ENCODE assay signal across 8 mouse cellular contexts in the genomic region with DNA sequence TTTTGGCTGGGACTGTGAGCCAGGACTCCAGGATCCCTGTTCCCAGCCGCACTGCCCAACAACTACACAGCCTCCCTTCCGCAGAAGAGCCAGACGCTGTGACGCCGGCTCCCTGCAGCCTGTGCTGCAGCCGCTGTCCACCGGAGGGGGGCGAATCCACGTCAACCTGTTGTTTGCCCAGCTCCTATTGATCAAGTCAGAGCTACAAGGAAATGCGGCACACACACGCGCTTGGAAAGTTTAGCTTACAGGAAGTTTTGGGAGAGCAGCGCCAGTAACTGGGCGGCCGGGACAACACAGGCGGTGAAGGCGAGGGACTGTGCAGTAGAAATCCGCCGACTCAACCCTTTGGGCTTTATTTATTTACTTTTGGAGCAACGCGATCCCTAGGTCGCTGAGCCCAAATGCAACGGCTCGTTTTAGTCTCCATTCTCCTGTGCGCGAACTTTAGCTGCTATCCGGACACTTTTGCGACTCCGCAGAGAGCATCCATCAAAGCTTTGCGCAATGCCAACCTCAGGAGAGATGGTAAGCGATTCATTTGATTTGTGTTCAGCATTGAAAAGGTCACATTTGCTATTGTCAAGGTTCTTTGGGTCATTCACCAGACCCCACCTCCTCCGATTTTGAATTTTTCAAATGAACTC. TPM values are rescaled to one million over a fixed set of nuclear protein-coding genes. Genes with fewer than 3 reads are reported as not detected.
DNase-seq lines count a peak whose midpoint lies in the region; ATAC-seq and TF ChIP-seq lines count a peak whose summit lies in the region.

Gene Pdgfd, plus strand, starts transcription at position 194 of the 647 bp plus-strand sequence.

- peak; percentile 98 for ATAC-seq in intestine, embryonic 16.5 days
- peak; percentile 88 for ATAC-seq in limb, embryonic 14.5 days (ENCODE audit: low FRiP score, low read depth)
- ATAC-seq in midbrain, embryonic 15.5 days (replicated peaks), result peak; percentile 93

- TF ChIP-seq POLR2A in limb, embryonic 14.5 days (IDR thresholded peaks at IDR 0.05; ENCODE audit: borderline replicate concordance, extremely low read depth, insufficient read depth, insufficient read length), result 0 out of 2 replicates have a peak, but pooled peaks have one; percentile 20

- WGBS in embryonic facial prominence, embryonic 10.5 days, result 2% methylated on average over 32 of the region's 32 CpGs
- 2% methylated on average over 32 of the region's 32 CpGs for WGBS in intestine, embryonic 16.5 days
- WGBS in limb, embryonic 14.5 days, result 6% methylated on average over 32 of the region's 32 CpGs
- WGBS in midbrain, embryonic 15.5 days, result under 1% methylated on average over 32 of the region's 32 CpGs

- peak within 1 kb of the TSS; percentile 79 for H3K27ac ChIP-seq in embryonic facial prominence, embryonic 10.5 days (replicated peaks)
- H3K27ac ChIP-seq in intestine, embryonic 16.5 days (ENCODE audit: low read length), result peak within 1 kb of the TSS; percentile 23
- H3K27ac ChIP-seq in limb, embryonic 14.5 days (replicated peaks; ENCODE audit: low read depth, low read length), result no peak within 1 kb of the TSS
- H3K27ac ChIP-seq in midbrain, embryonic 15.5 days, result no peak within 1 kb of the TSS

- no peaks in the 10 kb centered on the region for H3K27me3 ChIP-seq in embryonic facial prominence, embryonic 10.5 days (replicated peaks; ENCODE audit: low read depth, poor library complexity, severe bottlenecking)
- H3K27me3 ChIP-seq in intestine, embryonic 16.5 days (replicated peaks; ENCODE audit: control insufficient read depth, insufficient read depth, low read length), result no peaks in the 10 kb centered on the region
- no peaks in the 10 kb centered on the region for H3K27me3 ChIP-seq in limb, embryonic 14.5 days (ENCODE audit: control insufficient read depth, insufficient read depth, low read length)
- no peaks in the 10 kb centered on the region for H3K27me3 ChIP-seq in midbrain, embryonic 15.5 days (replicated peaks)

- H3K9me3 ChIP-seq in embryonic facial prominence, embryonic 10.5 days, result no peaks in the 10 kb centered on the region
- H3K9me3 ChIP-seq in intestine, embryonic 16.5 days (ENCODE audit: control insufficient read depth, low read length), result no peaks in the 10 kb centered on the region
- no peaks in the 10 kb centered on the region for H3K9me3 ChIP-seq in limb, embryonic 14.5 days (ENCODE audit: control insufficient read depth, low read length)
- no peaks in the 10 kb centered on the region for H3K9me3 ChIP-seq in midbrain, embryonic 15.5 days

- no peaks in the 10 kb centered on the region for H3K36me3 ChIP-seq in embryonic facial prominence, embryonic 10.5 days (replicated peaks)
- no peaks in the 10 kb centered on the region for H3K36me3 ChIP-seq in intestine, embryonic 16.5 days (ENCODE audit: control insufficient read depth, insufficient read depth, low read length)
- no peaks in the 10 kb centered on the region for H3K36me3 ChIP-seq in limb, embryonic 14.5 days (ENCODE audit: control insufficient read depth, insufficient read depth, low read length)
- H3K36me3 ChIP-seq in midbrain, embryonic 15.5 days (replicated peaks), result no peaks in the 10 kb centered on the region

- H3K9ac ChIP-seq in intestine, embryonic 16.5 days (ENCODE audit: low read depth, low read length), result peak within 1 kb of the TSS; percentile 70
- H3K9ac ChIP-seq in limb, embryonic 14.5 days (ENCODE audit: low read depth, low read length, severe bottlenecking), result peak within 1 kb of the TSS; percentile 58
- H3K9ac ChIP-seq in midbrain, embryonic 15.5 days, result peak within 1 kb of the TSS; percentile 25; the same call in 1 of the 2 replicates

- peak within 1 kb of the TSS; percentile 62 for H3K4me3 ChIP-seq in embryonic facial prominence, embryonic 10.5 days
- peak within 1 kb of the TSS; percentile 56 for H3K4me3 ChIP-seq in intestine, embryonic 16.5 days (ENCODE audit: low read length)
- peak within 1 kb of the TSS; percentile 48 for H3K4me3 ChIP-seq in limb, embryonic 14.5 days (replicated peaks; ENCODE audit: low read length)
- H3K4me3 ChIP-seq in midbrain, embryonic 15.5 days, result peak within 1 kb of the TSS; percentile 38

- H3K4me1 ChIP-seq in embryonic facial prominence, embryonic 10.5 days, result peaks cover 12% of the 10 kb centered on the region
- peaks cover 4% of the 10 kb centered on the region; the same call in 1 of the 2 replicates for H3K4me1 ChIP-seq in intestine, embryonic 16.5 days (ENCODE audit: control insufficient read depth, insufficient read depth, low read length)
- peaks cover 9% of the 10 kb centered on the region for H3K4me1 ChIP-seq in limb, embryonic 14.5 days (ENCODE audit: control insufficient read depth, insufficient read depth, low read length)
- H3K4me1 ChIP-seq in midbrain, embryonic 15.5 days, result peaks cover 6% of the 10 kb centered on the region; the same call in 1 of the 2 replicates

- DNase-seq in cerebellum, postnatal 10 days, result peak; percentile 44 to 63
- DNase-seq in cerebellum, adult 11 months, result no peak
- peak; percentile 87 for DNase-seq in embryonic facial prominence, embryonic 10.5 days (ENCODE audit: low spot score)
- peak; percentile 99 for DNase-seq in heart, adult 11 months
- peak; percentile 72 for DNase-seq in limb, embryonic 14.5 days (ENCODE audit: low spot score)
- peak; percentile 46 for DNase-seq in testis, postnatal 14 days (ENCODE audit: low spot score)

- peak within 1 kb of the TSS; percentile 72 for H3K4me2 ChIP-seq in intestine, embryonic 16.5 days (ENCODE audit: low read depth, low read length)
- peak within 1 kb of the TSS; percentile 58 for H3K4me2 ChIP-seq in limb, embryonic 14.5 days (replicated peaks; ENCODE audit: low read depth, low read length, severe bottlenecking)
- peak within 1 kb of the TSS; percentile 77 for H3K4me2 ChIP-seq in midbrain, embryonic 15.5 days

RNA-seq across cellular contexts. Expression of gene Pdgfd, which starts in this region (rescaled TPM):
- polyA plus RNA-seq in embryonic facial prominence, embryonic 10.5 days (2016; fragmentation: Nextera tagmentation; extraction: Ambion mirVana), result 3.5 and 4.0 TPM in 2 replicates
- polyA plus RNA-seq in intestine, embryonic 16.5 days (2015; fragmentation: Nextera tagmentation; extraction: Ambion mirVana), result 7.0 and 8.0 TPM in 2 replicates
- polyA plus RNA-seq in limb, embryonic 14.5 days (2012; rRNA removed), result 5.7 and 6.5 TPM in 2 replicates
- 9.1 and 10.9 TPM in 2 replicates for polyA plus RNA-seq in limb, embryonic 14.5 days (2014; fragmentation: Nextera tagmentation; extraction: Ambion mirVana)
- polyA plus RNA-seq in midbrain, embryonic 15.5 days (2015; fragmentation: Nextera tagmentation; extraction: Ambion mirVana), result 2.4 and 2.6 TPM in 2 replicates

Comparison
In these comparisons a context has a peak if more than half of its experiments do, and no peak if none do; other contexts are left out.
1. H3K27ac ChIP-seq: peak in embryonic facial prominence, embryonic 10.5 days (single experiment) and intestine, embryonic 16.5 days (single experiment); none in limb, embryonic 14.5 days (single experiment) and midbrain, embryonic 15.5 days (single experiment).
2. Peak in every context shown above with its lines, with median percentiles within 50 percentile points of each other: H3K4me3 ChIP-seq, ATAC-seq, H3K4me2 ChIP-seq and H3K9ac ChIP-seq.